ENCODE assay signal across 14 mouse cellular contexts in the genomic region with DNA sequence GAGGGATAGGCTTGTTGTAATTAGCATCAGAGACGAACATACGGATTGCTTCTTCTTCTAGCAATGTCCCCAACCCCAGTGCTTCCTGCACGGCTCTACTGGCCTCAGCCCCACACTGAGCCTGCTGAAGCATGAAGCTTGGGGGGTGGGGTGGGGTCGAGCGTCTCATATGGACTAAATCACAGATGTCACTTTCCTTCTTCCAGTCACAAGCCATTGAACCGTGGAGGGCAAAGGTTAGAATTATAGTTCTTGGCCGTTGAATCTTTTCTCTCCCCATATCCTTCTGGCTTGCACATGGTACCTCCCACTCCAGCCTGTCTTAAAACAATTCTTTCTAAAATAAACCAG.
A peak's percentile ranks its signal among the peaks of the same experiment; 100 is the strongest.
DNase-seq lines count a peak whose midpoint lies in the region; ATAC-seq lines count a peak whose summit lies in the region.
"Had no signal": no experiment of that assay in that cellular context is flagged by ENCODE, and none has a peak within 500 bp of the region (broad histone marks: within the 10 kb centered on the region; RNA-seq: fewer than 3 reads in every experiment).

No protein-coding gene starts in this region.

- peak; percentile 8 to 18 for DNase-seq in cerebellum, postnatal 14 days
- no peak for DNase-seq in cerebellum, adult 18-20 months
- DNase-seq in midbrain, embryonic 11.5 days (ENCODE audit: low spot score, missing footprints) = peak; percentile 83
- no peak for DNase-seq in layer of hippocampus, adult 8-10 months (ENCODE audit: low spot score in 2 of 2)
- DNase-seq in gastrocnemius, adult 8-10 months (ENCODE audit: low spot score in 2 of 2) = no peak
- DNase-seq: cerebellum, adult 9-11 months; spleen, adult 18-20 months had no signal

- H3K9me3 ChIP-seq in midbrain, embryonic 11.5 days (ENCODE audit: control insufficient read depth, low read length) = no peaks in the 10 kb centered on the region
- no peaks in the 10 kb centered on the region for H3K9me3 ChIP-seq in midbrain, embryonic 13.5 days
- no peaks in the 10 kb centered on the region for H3K9me3 ChIP-seq in kidney, embryonic 14.5 days (ENCODE audit: control insufficient read depth, low read length)
- H3K9me3 ChIP-seq in forebrain, embryonic 12.5 days = no peaks in the 10 kb centered on the region
- H3K9me3 ChIP-seq: hindbrain, embryonic 13.5 days; limb, embryonic 10.5 days had no signal

- H3K27me3 ChIP-seq in midbrain, embryonic 11.5 days (ENCODE audit: control insufficient read depth, insufficient read depth, low read length) = no peaks in the 10 kb centered on the region
- H3K27me3 ChIP-seq in midbrain, embryonic 13.5 days = no peaks in the 10 kb centered on the region
- no peaks in the 10 kb centered on the region for H3K27me3 ChIP-seq in kidney, embryonic 14.5 days (ENCODE audit: control insufficient read depth, insufficient read depth, low read length)
- no peaks in the 10 kb centered on the region for H3K27me3 ChIP-seq in forebrain, embryonic 12.5 days
- H3K27me3 ChIP-seq: hindbrain, embryonic 13.5 days had no signal

- no peak overlapping the region for H3K27ac ChIP-seq in midbrain, embryonic 11.5 days (ENCODE audit: low read depth, low read length)
- no peak overlapping the region for H3K27ac ChIP-seq in midbrain, embryonic 13.5 days
- H3K27ac ChIP-seq in kidney, embryonic 14.5 days (ENCODE audit: low read depth, low read length) = peak overlapping the region; percentile 70; the same call in 1 of the 2 replicates
- no peak overlapping the region for H3K27ac ChIP-seq in forebrain, embryonic 12.5 days
- H3K27ac ChIP-seq: hindbrain, embryonic 13.5 days; limb, embryonic 10.5 days had no signal

- WGBS in midbrain, embryonic 11.5 days = 35% methylated on average over 7 of the region's 7 CpGs
- 31% methylated on average over 7 of the region's 7 CpGs for WGBS in midbrain, embryonic 13.5 days
- WGBS in kidney, embryonic 14.5 days = 8% methylated on average over 7 of the region's 7 CpGs
- WGBS in forebrain, embryonic 12.5 days = 61% methylated on average over 7 of the region's 7 CpGs

- no peak overlapping the region for H3K4me2 ChIP-seq in midbrain, embryonic 11.5 days
- no peak overlapping the region for H3K4me2 ChIP-seq in midbrain, embryonic 13.5 days (replicated peaks)
- H3K4me2 ChIP-seq in kidney, embryonic 14.5 days (replicated peaks; ENCODE audit: low read depth, low read length) = no peak overlapping the region
- no peak overlapping the region for H3K4me2 ChIP-seq in forebrain, embryonic 12.5 days
- H3K4me2 ChIP-seq: heart, embryonic 11.5 days; hindbrain, embryonic 13.5 days had no signal

- no peak overlapping the region for H3K9ac ChIP-seq in midbrain, embryonic 11.5 days (ENCODE audit: low read length)
- no peak overlapping the region for H3K9ac ChIP-seq in midbrain, embryonic 13.5 days (replicated peaks)
- H3K9ac ChIP-seq in kidney, embryonic 14.5 days (ENCODE audit: low read depth, low read length) = no peak overlapping the region
- no peak overlapping the region for H3K9ac ChIP-seq in forebrain, embryonic 12.5 days
- H3K9ac ChIP-seq: hindbrain, embryonic 13.5 days had no signal

- H3K4me3 ChIP-seq in midbrain, embryonic 11.5 days (ENCODE audit: low read depth, low read length) = no peak overlapping the region
- H3K4me3 ChIP-seq in midbrain, embryonic 13.5 days (replicated peaks) = no peak overlapping the region
- H3K4me3 ChIP-seq in kidney, embryonic 14.5 days (ENCODE audit: low read length) = no peak overlapping the region
- H3K4me3 ChIP-seq in forebrain, embryonic 12.5 days (replicated peaks) = no peak overlapping the region
- H3K4me3 ChIP-seq: erythroblast, embryonic 14.5 days; hindbrain, embryonic 13.5 days; limb, embryonic 10.5 days had no signal

- ATAC-seq in midbrain, embryonic 11.5 days (ENCODE audit: low FRiP score) = no peak
- ATAC-seq in midbrain, embryonic 13.5 days = no peak
- ATAC-seq in kidney, embryonic 14.5 days (ENCODE audit: low FRiP score, low TSS enrichment) = peak; percentile 96
- ATAC-seq in forebrain, embryonic 12.5 days (ENCODE audit: low FRiP score) = no peak

- no peaks in the 10 kb centered on the region for H3K36me3 ChIP-seq in midbrain, embryonic 11.5 days (ENCODE audit: control insufficient read depth, insufficient read depth, low read length)
- H3K36me3 ChIP-seq in midbrain, embryonic 13.5 days = no peaks in the 10 kb centered on the region
- no peaks in the 10 kb centered on the region for H3K36me3 ChIP-seq in kidney, embryonic 14.5 days (ENCODE audit: control insufficient read depth, insufficient read depth, low read length)
- no peaks in the 10 kb centered on the region for H3K36me3 ChIP-seq in forebrain, embryonic 12.5 days (replicated peaks)
- H3K36me3 ChIP-seq: hindbrain, embryonic 13.5 days; limb, embryonic 10.5 days had no signal

- H3K4me1 ChIP-seq in midbrain, embryonic 11.5 days (ENCODE audit: control insufficient read depth, insufficient read depth, low read length) = no peaks in the 10 kb centered on the region
- no peaks in the 10 kb centered on the region for H3K4me1 ChIP-seq in midbrain, embryonic 13.5 days (replicated peaks)
- H3K4me1 ChIP-seq in kidney, embryonic 14.5 days (ENCODE audit: control insufficient read depth, insufficient read depth, low read length) = peaks cover 28% of the 10 kb centered on the region
- no peaks in the 10 kb centered on the region for H3K4me1 ChIP-seq in forebrain, embryonic 12.5 days
- H3K4me1 ChIP-seq: hindbrain, embryonic 13.5 days had no signal

Comparison
In these comparisons a context has a peak if more than half of its experiments do, and no peak if none do; other contexts are left out.
1. DNase-seq: peak in cerebellum, postnatal 14 days (2 of 2) and midbrain, embryonic 11.5 days (single experiment); none in cerebellum, adult 18-20 months (0 of 2), layer of hippocampus, adult 8-10 months (0 of 2) and gastrocnemius, adult 8-10 months (0 of 2).